Mouse (Mus musculus): ENCODE measurements around the gene Tsc22d4.

GRCm38 (mm10) chr5:137808316-137808715 is 62.8 kb downstream of the Tsc22d4 start:
- TF ChIP-seq MAX (IDR thresholded peaks at IDR 0.05; ENCODE audit: low read depth) (no peak), MYOD1 (IDR thresholded peaks at IDR 0.05; ENCODE audit: control insufficient read depth in 1 of 3, insufficient read length in 2 of 3, low read depth in 2 of 3) (no peak), POLR2A (IDR thresholded peaks at IDR 0.05; ENCODE audit: insufficient read length, low read depth) (no peak), TCF3 (IDR thresholded peaks at IDR 0.05; ENCODE audit: insufficient read length, low read depth) (no peak), E2F4 (IDR thresholded peaks at IDR 0.05; ENCODE audit: insufficient read depth) (no peak), USF1 (IDR thresholded peaks at IDR 0.05; ENCODE audit: low read depth) (no peak)

All from myocyte (in vitro differentiated cells).